Mouse (Mus musculus) intestine, embryonic 16.5 days (tissue): ENCODE measurements at regions not wholly inside any gene's neighbourhood (a gene's known extent, or its start where the extent isn't known, plus 50 kb on each side); places are given as distances from the start of the nearest gene placed in this dataset.

Experiments used
- ATAC-seq: fragments of 200-750 bp; cut with Nextera tagmentation; 2 replicates; pipeline ENCODE4 v1.8.0; 2017; ENCODE audit warnings: moderate TSS enrichment, moderate library complexity
- H3K27ac ChIP-seq: fragments of 300-500 bp; sonication (generic); 2 replicates; pipeline ENCODE4 v1.5.1; 2014; ENCODE audit warnings: mild to moderate bottlenecking, low read length
- H3K27me3 ChIP-seq: fragments of 300-500 bp; sonication (generic); replicated peaks from 2 replicates; pipeline ENCODE4 v1.6.1; 2014; ENCODE audit warnings: low read length, control low read depth, mixed read lengths; ENCODE audit not compliant: control insufficient read depth, insufficient read depth
- H3K36me3 ChIP-seq: fragments of 300-500 bp; sonication (generic); 2 replicates; pipeline ENCODE4 v1.6.1; 2014; ENCODE audit warnings: low read length, control low read depth; ENCODE audit not compliant: control insufficient read depth, insufficient read depth
- H3K4me1 ChIP-seq: fragments of 300-500 bp; sonication (generic); 2 replicates; pipeline ENCODE4 v1.6.1; 2014; ENCODE audit warnings: low read length, control low read depth, mixed read lengths; ENCODE audit not compliant: control insufficient read depth, insufficient read depth
- H3K4me2 ChIP-seq: fragments of 300-500 bp; sonication (generic); 2 replicates; pipeline ENCODE4 v1.6.1; 2014; ENCODE audit warnings: low read depth, low read length, control low read depth
- H3K4me3 ChIP-seq: fragments of 300-500 bp; sonication (generic); 2 replicates; pipeline ENCODE4 v1.5.1; 2014; ENCODE audit warnings: mild to moderate bottlenecking, low read length
- H3K9ac ChIP-seq: fragments of 300-500 bp; sonication (generic); 2 replicates; pipeline ENCODE4 v1.6.1; 2014; ENCODE audit warnings: low read depth, low read length
- H3K9me3 ChIP-seq: fragments of 300-500 bp; sonication (generic); 2 replicates; pipeline ENCODE4 v1.6.1; 2016; ENCODE audit warnings: low read length, control low read depth; ENCODE audit not compliant: control insufficient read depth
- WGBS: fragments of 180-500 bp; shearing (Covaris S2); extraction: QIAGEN DNeasy Blood & Tissue Kit; methylation state at CpG from one replicate; pipeline ENCODE4 v1.1.7; 2014; 5-methylcytosine and 5-hydroxymethylcytosine counted together

DNA sequence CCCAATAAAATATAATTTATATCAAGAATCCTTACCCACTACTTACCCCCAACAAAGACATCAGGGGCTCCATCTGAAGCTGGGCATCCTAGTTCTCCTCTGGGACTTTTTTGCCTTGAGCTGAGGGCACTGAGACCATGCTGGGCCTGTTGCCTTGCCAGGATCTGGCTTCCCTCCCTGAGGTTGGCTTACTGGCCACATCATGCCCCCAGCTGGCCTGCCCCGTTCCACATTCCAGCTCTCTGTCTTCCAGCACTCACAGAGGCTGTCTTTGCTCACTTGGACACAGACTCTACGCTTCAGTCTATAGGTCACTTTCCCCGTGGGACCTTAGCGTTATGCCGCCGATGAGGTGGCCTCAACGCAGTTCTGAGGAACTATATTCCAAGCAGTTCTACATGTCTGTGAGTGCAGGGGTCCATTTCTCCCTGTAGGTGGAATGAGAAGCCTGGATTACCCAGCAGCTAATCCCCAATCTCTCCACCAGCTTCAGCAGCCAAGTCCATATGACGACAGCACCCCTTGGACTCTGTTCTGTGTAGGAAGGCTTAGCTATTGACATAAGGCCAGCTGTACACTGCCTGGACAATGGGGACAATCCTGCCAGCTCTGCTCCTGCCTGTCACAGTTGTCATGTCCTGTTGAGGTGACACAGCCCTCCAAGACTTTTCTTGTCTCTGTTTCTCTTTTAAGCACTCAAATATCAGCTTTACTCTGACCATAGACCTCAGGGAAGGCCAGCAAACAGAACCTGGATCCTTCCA lies 341.5 kb downstream of the Gadd45g start:
- ATAC-seq = no peak

DNA sequence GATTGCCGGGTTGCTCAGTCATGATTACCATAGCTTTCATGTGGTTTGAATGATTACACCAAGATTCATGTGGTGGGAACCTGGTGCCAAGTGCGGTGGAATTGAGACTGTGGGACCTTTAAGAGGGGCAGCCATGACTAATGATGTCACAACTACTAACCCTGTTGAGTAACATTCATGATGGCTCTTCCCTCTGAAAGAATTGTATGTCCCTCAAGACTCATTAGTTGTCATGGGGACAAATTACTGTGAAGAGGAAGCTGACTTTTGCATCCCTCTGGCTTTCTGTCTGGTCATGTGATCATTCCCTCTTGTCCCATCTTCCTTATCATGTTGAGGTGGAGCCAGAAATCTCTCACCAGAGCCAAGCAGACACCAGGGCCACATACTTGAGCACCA lies 342.1 kb downstream of the Gadd45g start:
- Histone ChIP-seq H3K27ac (no peak overlapping the region), H3K4me2 (no peak overlapping the region), H3K4me1 (no peaks in the 10 kb centered on the region), H3K27me3 (no peaks in the 10 kb centered on the region), H3K4me3 (no peak overlapping the region), H3K36me3 (no peaks in the 10 kb centered on the region), H3K9me3 (no peaks in the 10 kb centered on the region), H3K9ac (no peak overlapping the region)
- 74% methylated on average over 2 of the region's 2 CpGs for WGBS
- ATAC-seq = peak; percentile 41; the same call in 1 of the 2 replicates

More for the DNA sequence above, 341.5 kb downstream of the Gadd45g start:
- no peaks in the 10 kb centered on the region for H3K36me3 ChIP-seq
- no peak overlapping the region for H3K9ac ChIP-seq
- 91% methylated on average over 8 of the region's 8 CpGs for WGBS
- no peaks in the 10 kb centered on the region for H3K27me3 ChIP-seq
- no peak overlapping the region for H3K4me2 ChIP-seq
- no peak overlapping the region for H3K27ac ChIP-seq
- no peak overlapping the region for H3K4me3 ChIP-seq
- no peaks in the 10 kb centered on the region for H3K4me1 ChIP-seq
- no peaks in the 10 kb centered on the region for H3K9me3 ChIP-seq

DNA sequence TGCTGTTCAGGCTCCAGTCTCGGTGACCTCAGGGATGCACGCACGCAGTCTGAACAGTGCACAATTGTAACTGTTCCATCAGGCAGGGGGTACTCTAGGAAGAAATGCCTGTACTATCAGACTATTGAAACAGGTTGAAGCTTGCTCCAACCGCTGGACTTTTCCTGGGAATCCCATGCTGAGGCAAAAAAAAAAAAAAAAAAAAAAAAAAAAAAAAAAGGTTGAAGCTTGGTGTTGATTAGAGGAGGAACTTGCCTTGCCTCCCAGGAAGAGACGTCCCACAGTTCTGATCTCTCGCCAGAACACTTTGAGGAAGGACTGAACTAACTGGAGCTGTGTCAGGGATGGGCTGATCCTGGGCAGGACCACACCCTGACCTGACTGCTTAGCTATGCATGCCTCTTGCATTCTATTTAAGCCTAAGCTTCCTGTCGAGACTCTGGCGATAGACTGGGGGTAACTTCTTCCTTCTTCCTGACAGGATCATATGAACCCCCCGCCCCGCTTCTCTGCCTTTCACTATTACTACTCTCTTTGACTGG lies 341.6 kb downstream of the Diras2 start:
- no peak overlapping the region for H3K4me3 ChIP-seq
- no peak overlapping the region for H3K4me2 ChIP-seq
- no peaks in the 10 kb centered on the region for H3K36me3 ChIP-seq
- 73% methylated on average over 10 of the region's 10 CpGs for WGBS
- H3K9me3 ChIP-seq = no peaks in the 10 kb centered on the region
- ATAC-seq = no peak
- H3K4me1 ChIP-seq = no peaks in the 10 kb centered on the region
- H3K9ac ChIP-seq = no peak overlapping the region
- no peaks in the 10 kb centered on the region for H3K27me3 ChIP-seq
- H3K27ac ChIP-seq = no peak overlapping the region

DNA sequence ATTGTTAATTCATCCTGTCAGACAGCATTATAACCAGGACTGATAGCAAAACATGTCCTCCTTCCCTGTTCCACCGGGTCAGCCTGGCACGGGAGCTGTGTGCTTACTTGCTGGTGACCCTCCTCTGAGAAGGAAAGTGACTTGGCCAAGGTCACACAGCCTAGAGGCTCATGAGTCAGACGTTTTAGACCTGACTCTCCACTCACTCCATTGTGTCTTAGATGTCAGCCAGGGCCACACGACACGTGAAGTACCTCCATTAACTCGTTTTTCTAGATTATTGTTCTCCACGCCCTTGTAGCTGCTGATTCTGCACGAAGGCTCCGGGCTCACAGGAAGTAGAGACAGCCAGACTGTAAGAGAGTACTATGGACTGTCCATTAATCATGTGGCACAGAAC lies 340.8 kb downstream of the Diras2 start:
- peak; percentile 26; the same call in 1 of the 2 replicates for ATAC-seq
- Histone ChIP-seq H3K27ac (no peak overlapping the region), H3K4me3 (no peak overlapping the region), H3K4me2 (no peak overlapping the region), H3K4me1 (no peaks in the 10 kb centered on the region), H3K36me3 (no peaks in the 10 kb centered on the region), H3K9ac (no peak overlapping the region), H3K27me3 (no peaks in the 10 kb centered on the region), H3K9me3 (no peaks in the 10 kb centered on the region)
- WGBS = 49% methylated on average over 9 of the region's 9 CpGs

DNA sequence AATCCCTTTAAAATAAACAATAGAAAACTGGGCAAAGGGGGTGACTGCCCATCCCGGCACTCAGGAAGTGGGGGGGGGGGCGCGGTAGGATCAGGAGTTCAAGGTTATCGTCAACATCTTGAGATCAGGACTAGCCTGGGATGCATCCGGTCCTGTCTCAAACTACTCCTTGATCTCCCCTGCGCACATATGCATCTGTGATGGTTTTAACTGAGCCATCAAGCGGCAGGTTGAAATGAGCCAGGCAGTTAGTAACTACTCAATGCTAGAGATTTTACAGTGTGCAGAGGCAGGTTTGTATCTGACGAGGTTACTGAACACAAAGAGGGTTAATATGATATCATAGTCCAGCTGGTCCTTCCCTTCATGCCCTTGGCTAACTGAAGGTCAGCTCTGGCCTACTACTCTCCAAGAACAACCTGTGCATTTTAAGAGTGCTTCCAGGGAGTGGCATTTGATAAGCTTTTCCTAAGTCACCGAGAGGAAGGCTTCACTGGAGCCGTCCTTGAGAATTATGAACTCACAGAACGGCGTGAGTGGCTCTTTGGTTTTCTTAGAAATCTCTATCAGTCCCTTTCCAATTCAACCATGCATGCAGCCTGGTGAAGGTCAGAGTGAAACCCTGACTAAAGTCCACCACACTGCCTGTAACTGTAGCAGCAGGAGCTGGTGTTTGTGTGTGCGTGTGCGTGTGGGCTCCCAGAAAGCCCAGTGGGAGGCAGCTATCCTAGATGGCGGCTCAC lies 340.1 kb downstream of the Diras2 start:
- WGBS = 72% methylated on average over 15 of the region's 15 CpGs
- H3K27ac ChIP-seq = no peak overlapping the region
- no peak overlapping the region for H3K9ac ChIP-seq
- no peaks in the 10 kb centered on the region for H3K4me1 ChIP-seq
- no peaks in the 10 kb centered on the region for H3K36me3 ChIP-seq
- H3K27me3 ChIP-seq = no peaks in the 10 kb centered on the region
- ATAC-seq = no peak
- no peak overlapping the region for H3K4me2 ChIP-seq
- no peaks in the 10 kb centered on the region for H3K9me3 ChIP-seq
- H3K4me3 ChIP-seq = no peak overlapping the region

DNA sequence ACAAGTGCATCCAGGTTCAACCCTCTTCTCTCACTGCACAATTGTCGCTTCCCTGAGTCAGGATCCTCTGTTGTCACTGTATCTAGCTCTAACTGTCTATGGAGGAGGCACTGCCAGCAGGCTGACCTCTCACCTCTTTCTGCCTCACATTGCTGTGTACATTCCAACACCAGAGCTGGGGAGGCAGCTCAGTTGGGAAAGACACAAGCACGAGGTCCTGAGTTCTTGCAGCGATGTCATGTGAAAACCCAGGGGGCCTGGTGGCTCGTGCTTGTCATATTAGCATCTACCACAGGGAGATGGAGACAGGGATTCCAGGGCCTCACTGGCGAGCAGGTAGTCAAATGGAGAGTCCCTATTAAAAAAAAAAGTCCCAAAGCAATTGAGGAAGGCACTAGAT lies 334.2 kb downstream of the Diras2 start:
- Histone ChIP-seq H3K9me3 (no peaks in the 10 kb centered on the region), H3K27me3 (no peaks in the 10 kb centered on the region), H3K36me3 (no peaks in the 10 kb centered on the region), H3K4me2 (no peak overlapping the region), H3K4me1 (no peaks in the 10 kb centered on the region), H3K27ac (no peak overlapping the region), H3K4me3 (no peak overlapping the region), H3K9ac (no peak overlapping the region)
- 68% methylated on average over 5 of the region's 5 CpGs for WGBS
- no peak for ATAC-seq

- no peaks in the 10 kb centered on the region for H3K9me3 ChIP-seq
- H3K4me1 ChIP-seq = no peaks in the 10 kb centered on the region
- H3K4me3 ChIP-seq = no peak overlapping the region
- ATAC-seq = no peak
- WGBS = 87% methylated on average over 7 of the region's 7 CpGs
- H3K4me2 ChIP-seq = no peak overlapping the region
- H3K36me3 ChIP-seq = no peaks in the 10 kb centered on the region
- no peaks in the 10 kb centered on the region for H3K27me3 ChIP-seq
- H3K9ac ChIP-seq = no peak overlapping the region
- no peak overlapping the region for H3K27ac ChIP-seq
Measured at GRCm38 (mm10) chr13:52198649-52199348, 332.3 kb downstream of the Diras2 start.

DNA sequence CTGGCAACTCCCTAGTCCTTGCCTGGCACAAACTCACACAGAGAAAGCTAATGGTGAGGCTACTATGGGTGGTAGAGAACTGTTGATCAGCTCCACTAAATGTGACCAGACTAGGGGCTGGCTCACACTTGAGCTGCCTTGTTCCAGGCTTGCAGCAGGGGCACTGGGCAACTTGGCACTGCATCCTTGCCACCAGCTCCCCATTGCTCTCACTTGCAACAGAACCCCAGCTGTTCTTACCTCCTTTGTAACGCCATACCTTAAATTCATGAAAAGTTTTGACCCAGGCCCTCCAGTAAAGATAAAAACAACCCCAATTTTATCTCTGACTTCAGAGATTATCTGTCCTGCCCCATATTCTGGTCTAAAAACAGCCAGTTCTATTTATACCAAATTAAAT lies 328.7 kb downstream of the Diras2 start:
- no peaks in the 10 kb centered on the region for H3K9me3 ChIP-seq
- no peaks in the 10 kb centered on the region for H3K27me3 ChIP-seq
- H3K9ac ChIP-seq = no peak overlapping the region
- no peak overlapping the region for H3K4me3 ChIP-seq
- H3K36me3 ChIP-seq = no peaks in the 10 kb centered on the region
- H3K4me1 ChIP-seq = no peaks in the 10 kb centered on the region
- ATAC-seq = no peak
- H3K27ac ChIP-seq = no peak overlapping the region
- 85% methylated on average over 1 of the region's 1 CpGs for WGBS
- H3K4me2 ChIP-seq = no peak overlapping the region

GRCm38 (mm10) chr13:52205951-52206350 lies 325.1 kb downstream of the Diras2 start:
- no peak for ATAC-seq
- H3K27ac ChIP-seq = no peak overlapping the region
- no peak overlapping the region for H3K9ac ChIP-seq
- 77% methylated on average over 4 of the region's 4 CpGs for WGBS
- no peak overlapping the region for H3K4me3 ChIP-seq
- H3K4me2 ChIP-seq = no peak overlapping the region
- H3K4me1 ChIP-seq = no peaks in the 10 kb centered on the region
- no peaks in the 10 kb centered on the region for H3K27me3 ChIP-seq
- H3K36me3 ChIP-seq = no peaks in the 10 kb centered on the region
- no peaks in the 10 kb centered on the region for H3K9me3 ChIP-seq
